Mouse (Mus musculus): ENCODE results near the gene Arr3.

Arr3 gene

GRCm38 (mm10) chrX:100605314-100605713, at the start of gene Arr3:
Arr3 (plus strand) TSS chrX:100605497.
- no peak for DNase-seq (ENCODE audit: low spot score)

- DNase-seq (ENCODE audit: low spot score), result no peak
Measured at GRCm38 (mm10) chrX:100556026-100556425, 49.3 kb upstream of the Arr3 start.

GRCm38 (mm10) chrX:100565696-100566095, 39.6 kb upstream of the Arr3 start:
- no peak for DNase-seq (ENCODE audit: low spot score)

- DNase-seq (ENCODE audit: low spot score), result no peak
Measured at GRCm38 (mm10) chrX:100571951-100572350, 33.3 kb upstream of the Arr3 start, which contains the start of gene Awat1. Awat1 (plus strand) TSS chrX:100572251.

- no peak for DNase-seq (ENCODE audit: low spot score)
Measured at GRCm38 (mm10) chrX:100594791-100595190, 10.5 kb upstream of the Arr3 start, which contains the start of gene P2ry4. P2ry4 (minus strand) TSS chrX:100594869.

GRCm38 (mm10) chrX:100597439-100597838, 7.9 kb upstream of the Arr3 start:
- peak; percentile 12 for DNase-seq (ENCODE audit: low spot score)

- no peak for DNase-seq (ENCODE audit: low spot score)
Measured at GRCm38 (mm10) chrX:100599755-100600154, 5.5 kb upstream of the Arr3 start.

GRCm38 (mm10) chrX:100618488-100618887, 13.2 kb downstream of the Arr3 start:
- DNase-seq (ENCODE audit: low spot score), result no peak

GRCm38 (mm10) chrX:100621366-100621765, 16.1 kb downstream of the Arr3 start:
- DNase-seq (ENCODE audit: low spot score), result peak; percentile 18

- no peak for DNase-seq (ENCODE audit: low spot score)
Measured at GRCm38 (mm10) chrX:100624242-100624641, 18.9 kb downstream of the Arr3 start.

GRCm38 (mm10) chrX:100625146-100625545, 19.8 kb downstream of the Arr3 start:
- no peak for DNase-seq (ENCODE audit: low spot score)

- DNase-seq (ENCODE audit: low spot score), result no peak
Measured at GRCm38 (mm10) chrX:100625546-100625801, 20.2 kb downstream of the Arr3 start, which contains the start of gene Kif4. Kif4 (plus strand) TSS chrX:100625737.

- DNase-seq (ENCODE audit: low spot score), result peak; percentile 91
Measured at GRCm38 (mm10) chrX:100625802-100626793, 20.8 kb downstream of the Arr3 start, which contains the start of gene Pdzd11. Pdzd11 (minus strand) TSS chrX:100626568.

GRCm38 (mm10) chrX:100629076-100629475, 23.8 kb downstream of the Arr3 start:
- DNase-seq (ENCODE audit: low spot score), result no peak

GRCm38 (mm10) chrX:100638477-100638876, 33.2 kb downstream of the Arr3 start:
- DNase-seq (ENCODE audit: low spot score), result no peak

- DNase-seq (ENCODE audit: low spot score), result no peak
Measured at GRCm38 (mm10) chrX:100652848-100653247, 47.6 kb downstream of the Arr3 start.

GRCm38 (mm10) chrX:100664825-100665224, 59.5 kb downstream of the Arr3 start:
- DNase-seq (ENCODE audit: low spot score), result no peak

Data from MN1 (cell line).